Mouse (Mus musculus) limb, embryonic 10.5 days (tissue): ENCODE data around the gene Irs3. TPM values are rescaled to one million over a fixed set of nuclear protein-coding genes. Genes with fewer than 3 reads are reported as not detected.

Experiments used
- DNase-seq: peaks from one replicate; pipeline ENCODE4 v3.0.0-alpha.2; 2017; ENCODE audit warnings: low spot score
- H3K27ac ChIP-seq: fragments of 300-500 bp; sonication (generic); 2 replicates; pipeline ENCODE4 v1.5.1; 2016; ENCODE audit warnings: mild to moderate bottlenecking
- H3K27me3 ChIP-seq: fragments of 300-500 bp; sonication (generic); 2 replicates; pipeline ENCODE4 v1.6.1; 2016; ENCODE audit warnings: low read depth, mild to moderate bottlenecking; ENCODE audit not compliant: poor library complexity, severe bottlenecking
- H3K36me3 ChIP-seq: fragments of 300-500 bp; sonication (generic); 2 replicates; pipeline ENCODE4 v1.6.1; 2016; ENCODE audit warnings: mild to moderate bottlenecking, moderate library complexity
- H3K4me1 ChIP-seq: fragments of 300-500 bp; sonication (generic); 2 replicates; pipeline ENCODE4 v1.6.1; 2016
- H3K4me3 ChIP-seq: fragments of 300-500 bp; sonication (generic); 2 replicates; pipeline ENCODE4 v1.5.1; 2016; ENCODE audit warnings: mild to moderate bottlenecking, moderate library complexity
- H3K9me3 ChIP-seq: fragments of 300-500 bp; sonication (generic); replicated peaks from 2 replicates; pipeline ENCODE4 v1.6.1; 2016; ENCODE audit warnings: mild to moderate bottlenecking
- WGBS: fragments of 180-500 bp; shearing (Covaris S2); methylation state at CpG from one replicate; pipeline ENCODE4 v1.1.7; 2016; 5-methylcytosine and 5-hydroxymethylcytosine counted together
- polyA plus RNA-seq: library from polyadenylated mRNA; unstranded; fragments of >200 nt; fragmentation: Nextera tagmentation; extraction: Ambion mirVana; gene quantifications from 2 replicates; pipeline ENCODE4 v1.2.1, GENCODE M21; 2016

Irs3 gene
- polyA plus RNA-seq, 1 experiment from 2014 or later, result 0.48 TPM

DNA sequence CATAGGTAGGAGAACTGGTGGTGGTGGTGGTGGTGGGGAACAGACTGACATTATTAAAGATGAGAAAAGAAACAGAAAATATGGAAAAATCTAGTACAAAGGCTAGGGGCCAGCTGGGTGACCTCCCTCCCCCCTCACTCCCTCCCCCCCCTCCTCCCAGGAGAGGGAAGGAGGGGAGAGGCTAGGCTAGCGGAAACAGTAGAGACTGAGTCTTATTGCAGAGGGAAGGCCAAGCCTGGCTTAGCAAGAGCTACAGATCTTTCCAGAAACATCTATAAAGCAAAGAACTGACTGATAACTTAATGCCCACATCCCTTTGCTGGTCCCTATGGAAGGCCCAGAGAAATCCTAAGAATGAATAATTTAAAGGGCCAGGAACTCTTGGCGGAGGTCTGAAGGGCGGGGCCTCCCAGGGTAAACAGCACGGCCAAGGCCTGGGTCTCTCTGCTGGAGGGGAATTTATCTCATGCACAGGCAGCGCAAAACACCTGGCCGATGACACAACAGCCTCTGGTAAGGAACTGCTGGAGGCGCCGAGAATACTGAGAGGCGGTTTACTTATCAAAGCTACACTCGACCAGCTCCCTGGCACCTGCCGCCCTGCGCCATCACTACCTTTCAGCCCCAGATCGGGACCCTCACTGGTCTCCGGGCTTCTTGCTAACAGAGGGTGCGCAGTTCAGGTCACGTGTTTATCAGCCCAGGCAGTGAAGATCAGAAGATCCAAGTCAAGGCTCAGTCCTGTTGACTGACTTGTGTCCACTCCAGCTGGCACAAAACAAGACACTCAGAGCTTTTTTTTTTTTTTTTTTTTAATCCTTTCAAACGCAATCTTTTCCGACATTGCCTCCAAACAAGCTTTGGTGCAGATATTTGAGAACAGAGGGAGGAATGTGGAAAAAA is 4.4 kb upstream of the Irs3 start:
- H3K4me1 ChIP-seq, result peaks cover 45% of the 10 kb centered on the region
- peaks cover 25% of the 10 kb centered on the region for H3K27me3 ChIP-seq
- H3K4me3 ChIP-seq, result peak overlapping the region; percentile 28; the same call in 1 of the 2 replicates
- H3K27ac ChIP-seq, result peak overlapping the region; percentile 53
- peaks cover 36% of the 10 kb centered on the region for H3K36me3 ChIP-seq
- H3K9me3 ChIP-seq, result no peaks in the 10 kb centered on the region
- 11% methylated on average over 18 of the region's 18 CpGs for WGBS
- DNase-seq, result peak; percentile 50

DNA sequence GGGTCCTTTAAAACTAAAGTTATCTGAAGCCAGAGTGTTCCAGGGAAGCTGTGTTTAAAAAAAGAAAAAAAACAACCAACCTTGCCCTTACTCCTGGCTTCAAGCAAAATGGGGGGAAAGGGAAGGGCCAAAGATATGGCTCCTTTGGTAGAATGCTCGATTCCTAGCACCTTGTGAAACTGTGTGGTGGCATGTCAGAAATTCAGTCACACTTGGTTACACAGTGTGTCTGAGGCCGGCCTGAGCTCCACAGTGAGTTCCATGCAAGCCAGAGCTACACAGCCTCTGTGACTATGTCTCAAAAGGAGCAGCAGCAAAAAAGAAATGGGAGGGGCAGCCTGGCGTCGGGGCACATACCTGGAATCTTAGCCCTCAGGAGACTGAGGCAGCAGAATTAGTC is 3.7 kb upstream of the Irs3 start:
- Histone ChIP-seq H3K27ac (peak overlapping the region; percentile 77), H3K27me3 (peaks cover 32% of the 10 kb centered on the region), H3K9me3 (no peaks in the 10 kb centered on the region), H3K4me1 (peaks cover 49% of the 10 kb centered on the region), H3K4me3 (no peak overlapping the region), H3K36me3 (peaks cover 30% of the 10 kb centered on the region)
- WGBS, result 59% methylated on average over 4 of the region's 4 CpGs
- no peak for DNase-seq

DNA sequence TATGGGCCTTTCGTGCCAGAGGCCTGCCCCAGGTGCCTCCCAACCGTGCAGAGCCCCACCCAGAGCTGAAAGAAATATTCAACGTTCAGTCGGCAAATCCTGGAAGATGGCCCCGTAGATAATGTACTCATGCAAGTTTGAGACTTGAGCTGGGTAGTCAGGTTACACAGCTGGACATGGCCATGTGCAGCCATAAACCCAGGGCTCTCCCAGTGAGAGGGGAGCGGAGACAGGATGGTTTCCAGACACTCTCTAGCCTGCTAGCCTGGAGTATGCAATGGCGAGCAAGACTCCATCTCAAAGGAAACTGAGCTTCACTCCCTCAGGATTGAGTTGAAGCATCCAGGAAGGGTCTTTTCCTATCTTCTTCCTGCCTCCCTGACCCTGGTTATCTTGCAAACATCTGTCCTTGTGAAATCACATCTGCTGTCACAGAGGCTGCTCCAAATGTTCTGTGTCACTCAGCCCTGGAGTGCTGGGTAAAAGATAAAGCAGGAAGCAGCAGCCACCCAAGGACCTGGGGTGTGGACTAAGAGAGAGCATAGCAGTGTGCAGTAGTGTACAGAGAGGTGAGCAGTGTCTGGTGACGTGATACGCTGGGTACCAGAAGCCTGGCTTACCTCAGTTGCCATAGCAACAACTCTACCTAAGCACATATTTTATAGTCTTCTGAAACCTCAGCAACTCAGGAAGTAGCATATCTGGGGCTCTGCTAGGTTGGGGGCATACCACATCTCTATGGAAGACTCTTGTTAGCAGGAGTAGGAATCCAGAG is 2.5 kb upstream of the Irs3 start:
- DNase-seq, result peak; percentile 43
- Histone ChIP-seq H3K4me1 (peaks cover 54% of the 10 kb centered on the region), H3K9me3 (no peaks in the 10 kb centered on the region), H3K27me3 (peaks cover 44% of the 10 kb centered on the region), H3K4me3 (peak overlapping the region; percentile 21; the same call in 1 of the 2 replicates), H3K36me3 (peaks cover 23% of the 10 kb centered on the region), H3K27ac (peak overlapping the region; percentile 77)
- 56% methylated on average over 9 of the region's 9 CpGs for WGBS

DNA sequence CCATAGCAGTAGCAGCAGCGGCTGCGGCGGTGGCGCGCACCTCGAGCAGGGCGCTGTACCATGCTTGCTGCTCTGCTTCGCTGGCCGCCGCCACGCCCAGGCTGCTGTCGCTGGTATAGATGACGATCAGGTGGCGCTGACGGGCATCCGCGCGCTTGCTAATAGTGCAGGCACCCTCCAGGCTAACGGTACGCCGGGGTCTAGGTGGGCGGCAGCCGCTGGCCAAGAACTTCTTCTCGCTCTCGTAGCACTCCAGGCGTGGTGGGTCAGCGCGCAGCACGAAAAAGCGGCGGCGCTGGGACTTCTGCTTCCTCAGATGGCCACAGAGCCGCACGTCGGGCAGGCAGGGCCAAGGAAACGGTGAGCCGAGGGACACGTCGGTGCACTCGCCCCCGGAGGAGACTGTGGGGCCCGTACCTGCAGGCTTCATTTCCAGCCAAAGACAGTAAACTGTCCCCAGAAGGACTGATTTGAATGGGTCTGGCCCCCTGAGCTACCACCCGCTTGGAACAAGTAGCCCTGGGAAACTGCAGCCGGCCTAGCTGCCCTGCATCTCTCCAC is 343 bp downstream of the Irs3 start:
- DNase-seq, result peak; percentile 66
- H3K4me3 ChIP-seq, result peak overlapping the region; percentile 50
- peak overlapping the region; percentile 26; the same call in 1 of the 2 replicates for H3K27ac ChIP-seq
- peaks cover 64% of the 10 kb centered on the region for H3K4me1 ChIP-seq
- 2% methylated on average over 44 of the region's 44 CpGs for WGBS
- peaks cover 52% of the 10 kb centered on the region for H3K27me3 ChIP-seq
- no peaks in the 10 kb centered on the region for H3K9me3 ChIP-seq
- H3K36me3 ChIP-seq, result peaks cover 34% of the 10 kb centered on the region

DNA sequence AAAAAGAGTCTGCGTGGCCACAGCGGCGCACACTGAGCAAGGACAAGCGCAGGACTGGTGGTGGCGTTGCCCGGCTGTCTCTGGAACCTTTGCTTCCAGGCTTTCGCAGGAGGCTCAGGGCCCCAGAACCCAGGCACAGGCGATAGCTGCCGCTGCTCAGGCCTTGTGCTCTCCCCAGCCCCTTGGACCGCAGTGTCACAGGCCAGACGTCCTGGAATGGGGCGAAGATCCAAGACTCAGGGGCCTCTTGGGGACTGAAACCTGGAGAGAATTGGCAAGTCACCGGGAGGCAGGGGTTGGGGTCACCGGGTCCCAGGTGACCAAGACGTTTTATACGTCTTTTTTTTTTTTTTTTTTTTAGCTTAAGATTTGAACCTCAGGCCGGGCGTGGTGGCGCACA is 1.0 kb downstream of the Irs3 start:
- Histone ChIP-seq H3K36me3 (peaks cover 40% of the 10 kb centered on the region), H3K27ac (peak overlapping the region; percentile 50; the same call in 1 of the 2 replicates), H3K4me1 (peaks cover 58% of the 10 kb centered on the region), H3K4me3 (peak overlapping the region; percentile 21; the same call in 1 of the 2 replicates), H3K27me3 (peaks cover 52% of the 10 kb centered on the region), H3K9me3 (no peaks in the 10 kb centered on the region)
- DNase-seq, result no peak
- WGBS, result 42% methylated on average over 19 of the region's 19 CpGs

DNA sequence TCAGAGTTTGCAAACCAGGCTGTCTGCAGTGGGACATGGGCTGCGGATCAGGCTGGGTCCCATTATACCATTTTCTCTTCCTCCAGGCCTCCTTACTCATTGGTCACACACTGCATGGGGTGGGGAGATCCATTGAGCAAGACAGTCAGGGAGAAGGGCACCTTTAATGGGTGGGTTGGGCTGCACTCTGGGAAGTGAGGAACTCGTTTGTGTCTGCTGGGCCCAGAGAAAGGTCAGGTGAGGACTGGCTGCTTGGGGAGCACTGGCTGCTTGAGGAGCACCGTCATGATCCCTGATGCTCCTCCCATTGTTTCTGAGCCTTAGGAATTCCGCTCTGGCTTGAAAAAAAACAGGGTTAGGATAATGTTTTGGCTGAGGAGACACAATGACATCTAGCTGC is 2.6 kb downstream of the Irs3 start:
- peaks cover 52% of the 10 kb centered on the region for H3K27me3 ChIP-seq
- no peak overlapping the region for H3K27ac ChIP-seq
- peaks cover 42% of the 10 kb centered on the region for H3K4me1 ChIP-seq
- DNase-seq, result no peak
- peaks cover 56% of the 10 kb centered on the region for H3K36me3 ChIP-seq
- no peak overlapping the region for H3K4me3 ChIP-seq
- 61% methylated on average over 4 of the region's 4 CpGs for WGBS
- no peaks in the 10 kb centered on the region for H3K9me3 ChIP-seq

DNA sequence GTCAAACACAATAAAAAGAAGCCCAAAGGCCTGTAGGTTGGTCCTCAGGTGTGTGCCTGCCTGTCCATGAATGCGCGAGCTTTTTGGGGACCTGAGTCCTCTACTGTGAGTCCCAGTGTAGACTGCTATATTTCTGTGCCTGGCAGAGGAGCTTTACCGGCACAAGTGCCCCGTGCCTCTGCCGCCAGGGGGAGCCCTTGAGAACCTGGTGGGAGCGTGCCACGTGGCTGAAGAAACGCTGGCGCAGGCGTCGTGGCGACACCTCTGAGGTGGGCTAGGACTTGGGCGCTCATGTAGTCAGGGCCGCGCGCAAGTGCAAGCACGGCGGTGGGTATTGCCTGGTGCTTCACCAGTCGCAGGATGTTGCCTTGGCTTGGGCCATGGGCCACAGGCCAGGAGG is 4.5 kb downstream of the Irs3 start, which contains the start of gene Sap25:
Gene Sap25 (plus strand): TSS at position 281 of the 400 bp plus-strand sequence.
- DNase-seq, result no peak
- WGBS, result 88% methylated on average over 19 of the region's 19 CpGs
- H3K27ac ChIP-seq, result no peak within 1 kb of the TSS
- H3K4me1 ChIP-seq, result peaks cover 32% of the 10 kb centered on the region
- no peaks in the 10 kb centered on the region for H3K9me3 ChIP-seq
- no peak within 1 kb of the TSS for H3K4me3 ChIP-seq
- H3K27me3 ChIP-seq, result peaks cover 38% of the 10 kb centered on the region
- H3K36me3 ChIP-seq, result peaks cover 75% of the 10 kb centered on the region

DNA sequence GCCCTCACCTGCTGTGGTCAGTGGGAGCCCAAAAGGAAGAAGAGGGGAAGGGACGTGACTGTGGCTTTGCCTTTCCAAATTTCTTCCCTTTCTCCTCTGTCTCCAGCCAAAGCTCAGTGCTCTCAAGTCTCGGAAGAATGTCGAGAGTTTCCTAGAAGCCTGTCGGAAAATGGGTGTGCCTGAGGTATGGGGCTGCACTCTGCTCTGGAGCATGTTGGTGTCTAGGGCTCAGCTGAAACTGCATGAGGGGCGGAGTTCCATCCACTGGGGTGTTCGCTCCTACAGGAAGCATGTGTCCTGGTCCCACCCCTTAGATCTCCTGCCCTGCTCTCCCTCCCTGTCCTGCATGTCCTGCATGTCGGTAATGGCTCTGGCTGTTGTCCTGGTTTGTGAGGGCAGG is 6.0 kb downstream of the Irs3 start:
- H3K27ac ChIP-seq, result no peak overlapping the region
- no peaks in the 10 kb centered on the region for H3K9me3 ChIP-seq
- peaks cover 90% of the 10 kb centered on the region for H3K36me3 ChIP-seq
- DNase-seq, result no peak
- 82% methylated on average over 7 of the region's 7 CpGs for WGBS
- H3K4me1 ChIP-seq, result peaks cover 19% of the 10 kb centered on the region
- H3K4me3 ChIP-seq, result no peak overlapping the region
- peaks cover 23% of the 10 kb centered on the region for H3K27me3 ChIP-seq

DNA sequence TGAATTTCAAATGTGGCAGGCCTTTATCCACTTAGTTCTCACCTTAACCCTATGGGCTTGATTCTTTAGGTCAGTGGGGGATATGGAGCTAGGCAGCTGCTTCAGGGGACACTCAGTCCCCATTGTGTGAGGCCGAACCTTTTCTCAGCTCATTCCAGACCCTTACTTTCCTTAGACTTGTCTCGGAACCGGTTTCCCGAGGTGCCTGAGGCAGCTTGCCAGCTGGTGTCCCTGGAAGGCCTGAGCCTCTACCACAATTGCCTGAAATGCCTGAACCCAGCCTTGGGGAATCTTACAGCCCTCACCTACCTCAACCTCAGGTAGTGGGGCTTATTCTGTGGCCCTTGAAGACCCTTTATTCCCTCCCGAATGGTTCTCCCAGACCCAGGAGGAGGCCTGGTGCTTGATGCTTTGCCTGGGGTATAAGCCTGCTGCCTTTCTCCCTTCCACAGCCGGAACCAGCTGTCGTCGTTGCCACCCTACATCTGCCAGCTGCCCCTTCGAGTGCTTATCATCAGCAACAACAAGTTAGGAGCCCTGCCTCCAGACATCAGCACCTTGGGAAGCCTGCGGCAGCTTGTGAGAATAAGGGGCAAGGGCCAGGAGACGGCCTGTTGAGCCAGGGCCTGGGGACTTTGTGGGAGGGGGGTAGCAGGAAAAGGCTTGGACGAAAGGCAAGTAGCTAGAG is 12.0 kb downstream of the Irs3 start:
- Histone ChIP-seq H3K9me3 (no peaks in the 10 kb centered on the region), H3K27ac (no peak overlapping the region), H3K4me1 (peaks cover 31% of the 10 kb centered on the region), H3K27me3 (no peaks in the 10 kb centered on the region), H3K4me3 (no peak overlapping the region), H3K36me3 (peaks cover 71% of the 10 kb centered on the region)
- DNase-seq, result no peak
- WGBS, result 85% methylated on average over 12 of the region's 12 CpGs

DNA sequence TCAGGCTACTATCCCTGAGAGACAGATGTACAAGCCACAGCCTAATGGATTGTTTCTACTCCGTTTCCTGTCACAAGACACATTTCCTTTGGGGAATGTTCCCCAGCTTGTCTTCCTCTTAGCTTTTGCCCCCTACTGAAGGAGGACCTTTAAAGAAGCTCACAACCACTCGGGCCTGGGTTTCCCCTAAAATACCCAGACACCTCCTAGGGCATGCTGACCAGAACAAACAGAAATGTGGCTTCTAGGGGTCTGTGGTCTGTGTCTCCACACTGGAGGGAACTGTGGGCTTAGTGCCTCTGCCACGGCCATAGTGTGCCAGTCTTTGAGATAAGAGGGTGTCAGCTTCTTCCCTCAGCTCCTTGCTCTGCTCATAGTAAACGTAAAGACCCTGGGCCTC is 13.9 kb downstream of the Irs3 start:
- H3K27me3 ChIP-seq, result no peaks in the 10 kb centered on the region
- H3K4me1 ChIP-seq, result peaks cover 47% of the 10 kb centered on the region
- no peaks in the 10 kb centered on the region for H3K9me3 ChIP-seq
- 72% methylated on average over 4 of the region's 4 CpGs for WGBS
- DNase-seq, result no peak
- peak overlapping the region; percentile 94 for H3K27ac ChIP-seq
- H3K4me3 ChIP-seq, result no peak overlapping the region
- peaks cover 51% of the 10 kb centered on the region for H3K36me3 ChIP-seq

DNA sequence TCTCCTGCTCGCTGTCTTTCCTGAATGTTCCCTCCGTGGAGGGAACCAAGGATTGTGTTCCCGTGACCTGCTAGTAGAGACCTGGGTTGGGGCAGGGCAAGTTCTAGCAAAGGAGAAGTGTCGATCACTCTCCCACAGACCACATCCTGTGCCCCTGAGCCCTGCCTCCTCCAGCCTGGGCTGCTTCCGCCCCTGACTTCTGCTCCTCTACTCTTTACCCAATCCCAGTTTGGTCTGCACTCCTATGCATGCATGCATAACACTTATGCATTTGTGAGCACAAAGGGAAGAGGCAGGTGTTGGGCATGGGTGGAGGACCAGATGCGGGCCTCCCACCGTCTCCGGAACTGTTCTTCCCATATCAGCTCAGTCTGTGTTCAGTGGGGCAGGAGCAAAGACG is 14.3 kb downstream of the Irs3 start:
- WGBS, result 80% methylated on average over 9 of the region's 9 CpGs

DNA sequence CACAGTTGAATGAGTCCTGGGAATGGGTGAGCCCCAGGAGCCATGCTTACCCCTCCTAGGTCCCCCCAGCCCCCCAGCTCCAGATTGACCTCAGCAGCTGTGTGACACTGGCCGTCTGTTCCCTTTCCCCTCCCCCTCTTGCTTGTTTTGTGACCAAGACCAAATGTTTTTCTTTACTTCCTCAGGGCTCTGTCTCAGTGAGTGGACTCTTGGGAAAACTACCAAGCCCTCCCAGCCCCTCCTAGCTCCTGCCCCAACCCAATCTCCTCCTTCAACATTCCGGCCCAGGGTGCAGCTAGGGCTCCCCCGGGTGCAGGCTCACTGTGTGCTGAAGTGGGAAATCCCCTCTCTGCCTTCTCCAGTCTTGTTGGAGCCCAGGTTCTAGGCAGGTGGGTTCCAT is 14.9 kb downstream of the Irs3 start:
- H3K27me3 ChIP-seq, result no peaks in the 10 kb centered on the region
- H3K4me1 ChIP-seq, result peaks cover 51% of the 10 kb centered on the region
- WGBS, result 40% methylated on average over 3 of the region's 3 CpGs
- DNase-seq, result no peak
- H3K9me3 ChIP-seq, result no peaks in the 10 kb centered on the region
- peaks cover 41% of the 10 kb centered on the region for H3K36me3 ChIP-seq
- H3K27ac ChIP-seq, result peak overlapping the region; percentile 94
- peak overlapping the region; percentile 86 for H3K4me3 ChIP-seq

More for the DNA sequence above, 14.3 kb downstream of the Irs3 start:
- H3K27ac ChIP-seq, result peak overlapping the region; percentile 94
- H3K36me3 ChIP-seq, result peaks cover 47% of the 10 kb centered on the region
- H3K4me3 ChIP-seq, result peak overlapping the region; percentile 86; the same call in 1 of the 2 replicates
- H3K9me3 ChIP-seq, result no peaks in the 10 kb centered on the region
- H3K27me3 ChIP-seq, result no peaks in the 10 kb centered on the region
- no peak for DNase-seq
- peaks cover 47% of the 10 kb centered on the region for H3K4me1 ChIP-seq
